Mouse (Mus musculus) megakaryocyte, embryonic 14.5 days (primary cell): ENCODE measurements at regions not wholly inside any gene's neighbourhood (a gene's known extent, or its start where the extent isn't known, plus 50 kb on each side); places are given as distances from the start of the nearest gene placed in this dataset.

Experiments used
- FLI1 ChIP-seq: IDR thresholded peaks from 2 replicates; pipeline ENCODE4 v1.6.1; 2012; ENCODE audit warnings: low read length, inconsistent platforms, mixed read lengths
- GATA1 ChIP-seq: IDR thresholded peaks from 3 replicates; pipeline ENCODE4 v1.6.1; 2012; ENCODE audit warnings: mixed read lengths, low read length, inconsistent platforms, borderline replicate concordance

- no peak for TF ChIP-seq GATA1
- TF ChIP-seq FLI1 = no peak
Observed at GRCm38 (mm10) chr7:37267404-37267803, 506.0 kb downstream of the Zfp536 start.
